Mouse (Mus musculus) kidney, postnatal 4 days (tissue): ENCODE data around the gene Acrbp.

Source experiments
- DNase-seq, 2 experiments: peaks; one replicate each; pipeline ENCODE4 v3.0.0; 2021; ENCODE audit warnings: mixed read lengths in 2 of 2

Gene Acrbp

GRCm38 (mm10) chr6:125104223-125104622 is 54.7 kb downstream of the Acrbp start:
- DNase-seq = no peak

- DNase-seq = no peak
Observed at GRCm38 (mm10) chr6:125107705-125108104, 58.2 kb downstream of the Acrbp start.

GRCm38 (mm10) chr6:125109371-125109770 is 59.9 kb downstream of the Acrbp start:
- DNase-seq = no peak

- DNase-seq = peak; percentile 72 to 75
Observed at GRCm38 (mm10) chr6:125110927-125111326, 61.4 kb downstream of the Acrbp start.

- no peak for DNase-seq
Observed at GRCm38 (mm10) chr6:125112553-125112952, 63.1 kb downstream of the Acrbp start.
